Mouse (Mus musculus): ENCODE measurements around the gene Ttc41. TPM values are rescaled to one million over a fixed set of nuclear protein-coding genes. Genes with fewer than 3 reads are reported as not detected.

Gene Ttc41
- polyA plus RNA-seq, 1 experiment: 2.1 TPM

GRCm38 (mm10) chr10:86783561-86783960 lies 78.0 kb downstream of the Ttc41 start:
- DNase-seq (ENCODE audit: low read depth): no peak

- no peak for DNase-seq (ENCODE audit: low read depth)
Observed at GRCm38 (mm10) chr10:86784126-86784675, 78.6 kb downstream of the Ttc41 start.

GRCm38 (mm10) chr10:86785396-86785795 lies 79.8 kb downstream of the Ttc41 start:
- no peak for DNase-seq (ENCODE audit: low read depth)

DNA sequence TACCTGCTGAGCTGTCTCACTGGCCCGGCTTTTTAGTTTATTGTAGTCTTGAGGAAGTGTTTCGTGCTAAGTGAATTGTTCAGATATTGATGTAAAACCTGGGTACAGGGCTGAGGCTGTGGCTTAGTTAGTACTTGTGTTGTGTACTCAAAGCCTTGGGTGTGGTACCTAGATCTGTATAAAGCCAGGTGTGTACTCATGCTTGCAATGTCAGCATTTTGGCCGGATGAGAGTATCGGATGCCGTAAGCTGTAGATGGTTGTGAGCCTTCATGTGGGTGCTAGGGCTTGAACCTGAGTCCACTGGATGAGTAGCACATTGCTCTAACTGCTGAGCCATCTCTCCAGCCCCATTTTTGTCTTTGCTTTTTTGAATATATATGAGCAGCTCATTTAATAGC lies 80.5 kb downstream of the Ttc41 start:
- DNase-seq (ENCODE audit: low read depth): no peak

GRCm38 (mm10) chr10:86788193-86788592 lies 82.6 kb downstream of the Ttc41 start:
- DNase-seq (ENCODE audit: low read depth): no peak

DNA sequence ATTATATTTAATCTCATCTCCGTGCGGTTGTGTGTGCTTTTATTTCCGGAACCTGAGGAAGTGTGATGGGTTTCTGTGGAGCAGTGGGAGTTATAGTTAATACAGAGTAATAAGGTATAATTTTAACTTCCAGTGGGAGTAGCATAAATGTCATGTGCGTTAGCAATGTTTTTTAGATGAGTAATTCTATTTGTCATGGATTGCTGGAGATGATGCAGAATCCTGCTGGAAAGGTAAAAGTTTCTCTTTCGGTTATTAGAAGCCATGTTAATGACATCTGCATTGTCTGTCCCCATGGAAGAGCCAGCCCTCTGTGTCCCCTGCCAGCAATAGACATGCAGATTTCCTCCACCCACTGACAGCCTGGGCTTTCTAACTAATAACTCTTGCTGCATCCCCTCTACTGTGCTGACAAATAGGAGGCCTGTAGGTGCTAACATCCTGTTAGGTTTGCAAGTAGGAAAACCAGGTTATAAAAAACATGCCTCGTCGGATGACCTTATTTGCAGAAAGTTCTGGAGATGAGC lies 83.6 kb downstream of the Ttc41 start:
- no peak for DNase-seq (ENCODE audit: low read depth)

GRCm38 (mm10) chr10:86791507-86792184 lies 86.0 kb downstream of the Ttc41 start:
- no peak for DNase-seq (ENCODE audit: low read depth)

- no peak for DNase-seq (ENCODE audit: low read depth)
Observed at GRCm38 (mm10) chr10:86793509-86793951, 87.9 kb downstream of the Ttc41 start.

- no peak for DNase-seq (ENCODE audit: low read depth)
Observed at GRCm38 (mm10) chr10:86794196-86794595, 88.6 kb downstream of the Ttc41 start.

DNA sequence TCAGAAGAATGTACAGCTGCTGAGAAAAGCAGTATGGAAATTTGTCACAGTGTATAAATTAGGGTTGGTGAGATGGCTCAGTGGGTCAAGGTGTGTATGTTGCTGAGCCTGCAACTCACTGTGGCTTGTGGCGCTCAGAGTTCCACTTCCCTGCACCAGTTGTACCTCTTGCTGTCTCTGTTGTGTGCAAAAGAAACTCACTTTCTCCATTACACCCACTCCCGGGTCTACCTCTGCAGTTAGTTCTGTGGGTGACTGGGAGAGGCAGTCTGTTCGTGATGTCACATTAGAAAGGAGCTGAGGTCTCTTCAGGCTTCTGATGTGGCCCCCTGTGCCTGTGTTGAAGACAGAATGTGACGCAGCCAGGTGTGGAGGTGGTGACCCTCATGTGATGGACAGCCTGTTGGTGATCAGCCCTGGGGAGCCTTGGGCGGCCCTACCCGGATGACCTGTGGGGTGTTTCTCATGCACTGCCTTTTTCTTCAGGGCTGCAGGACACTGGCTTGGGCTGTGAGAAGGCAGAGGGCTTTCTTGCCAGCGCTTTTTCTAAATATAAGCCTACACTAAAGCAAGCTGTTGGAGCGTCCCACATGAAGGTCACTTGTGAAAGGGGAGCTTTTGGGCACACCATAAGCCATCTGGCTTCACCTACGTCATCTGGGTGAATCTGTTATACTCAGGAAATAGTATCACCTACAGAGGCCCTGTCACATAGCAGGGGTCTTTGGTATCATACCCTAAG lies 89.4 kb downstream of the Ttc41 start:
- no peak for DNase-seq (ENCODE audit: low read depth)

DNA sequence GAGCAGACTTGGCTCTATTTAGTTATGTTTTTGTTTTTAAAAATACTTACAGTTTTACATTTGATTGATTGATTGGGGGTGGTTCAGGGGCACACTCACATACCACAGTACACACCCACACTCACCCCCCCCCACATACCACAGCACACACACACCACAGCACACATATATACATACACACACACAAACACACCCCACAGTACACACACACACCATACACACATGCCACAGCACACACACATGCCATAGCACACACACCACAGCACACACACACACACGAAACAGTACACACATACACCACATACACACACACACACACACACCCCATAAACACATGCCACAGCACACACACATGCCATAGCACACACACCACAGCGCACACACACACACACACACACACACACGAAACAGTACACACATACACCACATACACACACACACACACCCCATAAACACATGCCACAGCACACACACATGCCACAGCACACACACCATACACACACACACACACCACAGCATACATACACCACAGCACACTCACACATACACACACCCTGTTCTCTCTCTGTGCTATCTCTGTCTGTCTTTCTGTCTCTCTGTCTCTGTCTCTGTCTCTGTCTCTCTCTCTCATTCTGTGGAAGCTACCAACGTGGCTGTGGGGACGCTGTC lies 90.6 kb downstream of the Ttc41 start:
- no peak for DNase-seq (ENCODE audit: low read depth)

GRCm38 (mm10) chr10:86807362-86807761 lies 101.8 kb downstream of the Ttc41 start:
- no peak for DNase-seq (ENCODE audit: low read depth)

DNA sequence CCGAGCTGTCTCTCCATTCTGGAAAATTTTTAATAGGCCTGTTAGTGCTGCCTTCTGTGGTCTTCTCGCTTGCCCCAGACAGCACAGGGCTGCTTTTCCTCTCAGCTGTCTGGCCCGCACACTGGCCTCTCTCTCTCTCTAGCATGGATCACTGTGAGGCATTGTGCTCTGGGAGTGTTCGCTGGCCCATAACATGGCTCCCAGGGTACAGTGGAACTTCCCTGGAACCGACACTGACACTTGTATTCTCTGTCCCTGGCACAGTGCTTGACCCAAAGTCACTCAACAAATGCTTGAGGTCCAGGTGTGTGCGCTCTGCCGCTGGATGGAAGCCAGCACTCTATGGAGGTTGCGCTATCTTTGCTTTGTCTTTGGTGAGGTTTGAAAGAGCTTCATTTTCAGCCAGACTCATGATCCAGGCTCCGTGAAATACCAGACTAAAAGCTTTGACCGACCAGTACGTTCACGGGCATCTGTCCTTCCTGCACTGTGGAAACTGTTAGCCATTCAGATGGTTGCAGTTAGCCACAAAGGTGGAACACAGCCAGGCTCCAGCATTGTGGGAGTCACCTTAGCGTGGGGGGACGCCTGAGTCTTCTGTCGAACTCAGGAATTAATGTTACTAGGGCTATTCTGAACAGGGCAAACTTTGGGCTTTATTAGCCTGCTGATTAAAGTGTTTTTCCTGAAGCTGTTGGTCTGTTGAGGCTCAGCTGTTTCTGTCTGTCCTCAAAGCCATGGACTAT lies 102.6 kb downstream of the Ttc41 start:
- DNase-seq (ENCODE audit: low read depth): no peak

- DNase-seq (ENCODE audit: low read depth): no peak
Observed at GRCm38 (mm10) chr10:86810000-86810399, 104.4 kb downstream of the Ttc41 start.

DNA sequence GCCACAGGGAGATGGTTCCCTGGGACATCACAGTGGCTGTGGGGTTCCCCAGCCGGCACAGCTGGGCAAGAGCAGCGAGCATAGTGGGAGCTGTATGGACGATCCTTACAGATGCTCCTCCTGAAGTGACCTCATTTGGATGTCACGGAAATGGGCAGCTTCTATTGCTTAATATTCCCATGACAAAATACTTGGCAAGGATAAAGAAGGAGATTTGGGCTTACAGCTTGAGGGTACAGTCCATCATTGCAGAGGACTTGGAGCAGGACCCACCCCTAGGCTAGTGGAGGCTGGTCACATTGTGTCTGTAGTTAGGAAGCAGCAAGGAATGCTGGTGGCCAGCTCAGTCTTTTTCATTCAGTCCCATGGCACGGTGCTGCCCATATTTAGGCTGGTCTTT lies 105.0 kb downstream of the Ttc41 start:
- DNase-seq (ENCODE audit: low read depth): no peak

GRCm38 (mm10) chr10:86814292-86815131 lies 108.9 kb downstream of the Ttc41 start:
- no peak for DNase-seq (ENCODE audit: low read depth)

DNA sequence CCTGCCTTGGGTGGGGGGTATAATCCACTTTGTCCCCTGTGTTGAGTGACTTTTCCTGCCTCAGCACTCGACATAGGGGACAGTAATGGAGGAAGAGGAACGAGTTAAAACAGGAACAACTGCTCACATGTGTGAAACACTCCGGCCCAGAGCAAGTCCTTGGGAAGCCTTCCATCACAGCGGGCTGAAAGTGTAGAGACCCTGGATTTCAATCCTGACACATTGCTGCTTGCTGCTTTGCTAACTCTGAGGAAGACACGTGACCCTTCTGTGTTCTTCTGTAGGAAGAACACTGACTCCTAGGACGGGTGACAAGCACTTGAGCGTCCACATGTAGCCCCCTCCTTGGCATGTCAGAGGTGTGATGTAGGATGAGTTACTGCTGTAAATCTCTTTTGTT lies 109.5 kb downstream of the Ttc41 start:
- DNase-seq (ENCODE audit: low read depth): no peak

GRCm38 (mm10) chr10:86819649-86820165 lies 114.1 kb downstream of the Ttc41 start:
- DNase-seq (ENCODE audit: low read depth): no peak

- DNase-seq (ENCODE audit: low read depth): no peak
Observed at GRCm38 (mm10) chr10:86821014-86821413, 115.4 kb downstream of the Ttc41 start.

- DNase-seq (ENCODE audit: low read depth): no peak
Observed at GRCm38 (mm10) chr10:86824093-86824492, 118.5 kb downstream of the Ttc41 start.

Measured in gonadal fat pad, adult 2 months (tissue).